Mouse (Mus musculus) left cerebral cortex, adult 2 months (tissue): ENCODE data around the gene Pdcl. TPM values are rescaled to one million over a fixed set of nuclear protein-coding genes. Genes with fewer than 3 reads are reported as not detected.
A peak's percentile ranks its signal among the peaks of the same experiment; 100 is the strongest.

Source experiments
- DNase-seq, 2 experiments: peaks; one replicate each; pipeline ENCODE4 v3.0.0; 2021 to 2022; ENCODE audit warnings: low spot score in 2 of 2, mixed read lengths in 1 of 2; ENCODE audit errors: extremely low spot score in 1 of 2
- H3K27ac ChIP-seq: fragments of 200-600 bp; 2 replicates; pipeline ENCODE4 v1.8.1; 2022
- H3K4me3 ChIP-seq: fragments of 200-600 bp; 2 replicates; pipeline ENCODE4 v1.8.1; 2022
- CTCF ChIP-seq: fragments of 200-600 bp; IDR thresholded peaks from 2 replicates; pipeline ENCODE4 v1.8.1; 2022; ENCODE audit warnings: antibody characterized with exemption, mild to moderate bottlenecking, moderate library complexity
- intact Hi-C: fragments of 180-260 bp; cut with DNase I; formaldehyde crosslinking; loops from one replicate; pipeline ENCODE4 v1.15.1; 2025
- long read RNA-seq, 2 experiments: library from polyadenylated mRNA; stranded (forward); transcript quantifications; one replicate each; pipeline ENCODE4 v2.0.0; 2021; ENCODE audit warnings: borderline mapping rate in 2 of 2
- total RNA-seq, 2 experiments: library from RNA; stranded (reverse); gene quantifications; 2 replicates each; pipeline ENCODE4 v1.2.3; 2021

Pdcl gene
- total RNA-seq = 10 to 100 TPM; 25.3 TPM
- long read RNA-seq, experiment 1, transcript Pdcl-201 (4 exons, 2,858 nt) = major isoform, 26 of 32 reads
- long read RNA-seq, experiment 1, partial matches to known transcripts = 0 of 32 reads
- long read RNA-seq, experiment 1, other reads (novel, unspliced or antisense) = 4 of 32 reads
- long read RNA-seq, experiment 2, transcript Pdcl-201 (4 exons, 2,858 nt) = major isoform, 20 of 21 reads
- long read RNA-seq, experiment 2, partial matches to known transcripts = 0 of 21 reads
- long read RNA-seq, experiment 2, other reads (novel, unspliced or antisense) = 1 of 21 reads

- intact Hi-C loops = no loop called here
- TF ChIP-seq CTCF = no peak
- H3K27ac ChIP-seq = peak within 1 kb of the TSS; percentile 93
- peak; percentile 84 to 89 for DNase-seq
- peak within 1 kb of the TSS; percentile 77 for H3K4me3 ChIP-seq
These were observed at the start of gene Pdcl for GRCm38 (mm10) chr2:37358633-37359540. TSS of gene Pdcl (minus strand) at chr2:37359332.

- H3K27ac ChIP-seq = no peak overlapping the region
- DNase-seq = no peak
- no peak overlapping the region for H3K4me3 ChIP-seq
- intact Hi-C loops = no loop called here
- peak; percentile 45 for TF ChIP-seq CTCF
These were observed 36.4 kb upstream of the Pdcl start for GRCm38 (mm10) chr2:37395539-37395938.

- Histone ChIP-seq H3K4me3 (no peak overlapping the region), H3K27ac (no peak overlapping the region)
- intact Hi-C loops = loop anchor here (5.0 kb wide), 2 partner anchors 34 to 104 kb away; no protein-coding TSS in a partner anchor
- TF ChIP-seq CTCF = no peak
- DNase-seq = no peak
These were observed 23.8 kb upstream of the Pdcl start for GRCm38 (mm10) chr2:37382921-37383320.

- peak; percentile 71 for TF ChIP-seq CTCF
- intact Hi-C loops = loop anchor here (5.0 kb wide), 2 partner anchors 37 to 107 kb away; no protein-coding TSS in a partner anchor
These were observed 21.1 kb upstream of the Pdcl start for GRCm38 (mm10) chr2:37380189-37380588.

GRCm38 (mm10) chr2:37376018-37376417 lies 16.9 kb upstream of the Pdcl start:
- no peak for DNase-seq
- intact Hi-C loops = no loop called here
- Histone ChIP-seq H3K4me3 (no peak overlapping the region), H3K27ac (no peak overlapping the region)
- no peak for TF ChIP-seq CTCF

More at GRCm38 (mm10) chr2:37380189-37380588, 21.1 kb upstream of the Pdcl start:
- DNase-seq = peak; percentile 37 to 44
- no peak overlapping the region for H3K27ac ChIP-seq
- H3K4me3 ChIP-seq = no peak overlapping the region

GRCm38 (mm10) chr2:37370651-37371050 lies 11.5 kb upstream of the Pdcl start:
- Histone ChIP-seq H3K27ac (no peak overlapping the region), H3K4me3 (no peak overlapping the region)
- DNase-seq = no peak
- no peak for TF ChIP-seq CTCF
- intact Hi-C loops = no loop called here

GRCm38 (mm10) chr2:37359908-37360307 lies 776 bp upstream of the Pdcl start:
- intact Hi-C loops = no loop called here
- H3K27ac ChIP-seq = no peak overlapping the region
- TF ChIP-seq CTCF = no peak
- no peak for DNase-seq
- no peak overlapping the region for H3K4me3 ChIP-seq

GRCm38 (mm10) chr2:37355571-37355970 lies 3.6 kb downstream of the Pdcl start:
- H3K27ac ChIP-seq = no peak overlapping the region
- intact Hi-C loops = no loop called here
- TF ChIP-seq CTCF = no peak
- H3K4me3 ChIP-seq = no peak overlapping the region
- no peak for DNase-seq

GRCm38 (mm10) chr2:37351671-37352070 lies 7.5 kb downstream of the Pdcl start:
- intact Hi-C loops = no loop called here
- TF ChIP-seq CTCF = no peak
- no peak for DNase-seq
- H3K4me3 ChIP-seq = no peak overlapping the region
- H3K27ac ChIP-seq = peak overlapping the region; percentile 74

- peak; percentile 74 for TF ChIP-seq CTCF
- intact Hi-C loops = loop anchor here (10.0 kb wide), 2 partner anchors 1124 to 1334 kb away; no protein-coding TSS in a partner anchor
- Histone ChIP-seq H3K27ac (no peak overlapping the region), H3K4me3 (no peak overlapping the region)
- DNase-seq = peak; percentile 49 to 67
These were observed 20.5 kb downstream of the Pdcl start for GRCm38 (mm10) chr2:37338497-37339187.

GRCm38 (mm10) chr2:37333321-37333720 lies 25.8 kb downstream of the Pdcl start:
- no peak for TF ChIP-seq CTCF
- intact Hi-C loops = loop anchor here (10.0 kb wide), 2 partner anchors 1119 to 1329 kb away; no protein-coding TSS in a partner anchor
- Histone ChIP-seq H3K4me3 (no peak overlapping the region), H3K27ac (no peak overlapping the region)
- DNase-seq = no peak
